Mouse (Mus musculus): ENCODE measurements around the gene Vps4a. TPM values are rescaled to one million over a fixed set of nuclear protein-coding genes. Genes with fewer than 3 reads are reported as not detected.
"Not testable (repeated sequence)": the region's sequence is repeated elsewhere in the genome, so short reads cannot be mapped to it uniquely, and the experiment has no call there.

Gene Vps4a
- polyA plus RNA-seq (2015; fragmentation: Nextera tagmentation; extraction: Ambion mirVana), result 153 and 158 TPM in 2 replicates

- H3K36me3 ChIP-seq (ENCODE audit: control insufficient read depth, insufficient read depth), result no peaks in the 10 kb centered on the region
- peak within 1 kb of the TSS; percentile 85 for H3K9ac ChIP-seq (replicated peaks; ENCODE audit: low read depth, low read length)
- no peaks in the 10 kb centered on the region for H3K27me3 ChIP-seq (replicated peaks; ENCODE audit: control insufficient read depth, insufficient read depth, low read length)
- WGBS, result 4% methylated on average over 65 of the region's 66 CpGs
- peak within 1 kb of the TSS; percentile 85 for H3K4me3 ChIP-seq (replicated peaks; ENCODE audit: low read length)
- peak within 1 kb of the TSS; percentile 62 for H3K4me2 ChIP-seq (ENCODE audit: low read length)
- H3K9me3 ChIP-seq (ENCODE audit: control insufficient read depth, low read length), result no peaks in the 10 kb centered on the region
- ATAC-seq, result peak; percentile 98
- H3K27ac ChIP-seq (ENCODE audit: low read length), result peak within 1 kb of the TSS; percentile 72
- peaks cover 18% of the 10 kb centered on the region for H3K4me1 ChIP-seq (replicated peaks; ENCODE audit: control insufficient read depth, insufficient read depth, low read length)
Measured at GRCm38 (mm10) chr8:107030650-107031576, at the start of gene Vps4a. Gene Vps4a, plus strand, starts transcription at chr8:107031222.

- Histone ChIP-seq H3K36me3 (ENCODE audit: control insufficient read depth, insufficient read depth) (no peaks in the 10 kb centered on the region), H3K4me3 (replicated peaks; ENCODE audit: low read length) (no peak overlapping the region), H3K27me3 (replicated peaks; ENCODE audit: control insufficient read depth, insufficient read depth, low read length) (peaks cover 31% of the 10 kb centered on the region), H3K4me1 (replicated peaks; ENCODE audit: control insufficient read depth, insufficient read depth, low read length) (no peaks in the 10 kb centered on the region), H3K4me2 (ENCODE audit: low read length) (peak overlapping the region; percentile 24), H3K9ac (replicated peaks; ENCODE audit: low read depth, low read length) (no peak overlapping the region), H3K27ac (ENCODE audit: low read length) (peak overlapping the region; percentile 31), H3K9me3 (ENCODE audit: control insufficient read depth, low read length) (no peaks in the 10 kb centered on the region)
- 37% methylated on average over 9 of the region's 9 CpGs for WGBS
- ATAC-seq, result peak; percentile 84; the same call in 1 of the 2 replicates
Measured at GRCm38 (mm10) chr8:106985404-106985821, 45.6 kb upstream of the Vps4a start.

- Histone ChIP-seq H3K27me3 (replicated peaks; ENCODE audit: control insufficient read depth, insufficient read depth, low read length) (peaks cover 27% of the 10 kb centered on the region), H3K27ac (ENCODE audit: low read length) (peak overlapping the region; percentile 60; the same call in 1 of the 2 replicates)
- no peak for ATAC-seq
Measured at GRCm38 (mm10) chr8:106985951-106986350, 45.1 kb upstream of the Vps4a start.

GRCm38 (mm10) chr8:106987557-106987956 lies 43.5 kb upstream of the Vps4a start:
- Histone ChIP-seq H3K27me3 (replicated peaks; ENCODE audit: control insufficient read depth, insufficient read depth, low read length) (peaks cover 19% of the 10 kb centered on the region), H3K9ac (replicated peaks; ENCODE audit: low read depth, low read length) (no peak overlapping the region), H3K36me3 (ENCODE audit: control insufficient read depth, insufficient read depth) (no peaks in the 10 kb centered on the region), H3K4me1 (replicated peaks; ENCODE audit: control insufficient read depth, insufficient read depth, low read length) (no peaks in the 10 kb centered on the region), H3K4me3 (replicated peaks; ENCODE audit: low read length) (no peak overlapping the region), H3K9me3 (ENCODE audit: control insufficient read depth, low read length) (no peaks in the 10 kb centered on the region), H3K27ac (ENCODE audit: low read length) (no peak overlapping the region), H3K4me2 (ENCODE audit: low read length) (no peak overlapping the region)
- no peak for ATAC-seq

More at GRCm38 (mm10) chr8:106985951-106986350, 45.1 kb upstream of the Vps4a start:
- no peak overlapping the region for H3K9ac ChIP-seq (replicated peaks; ENCODE audit: low read depth, low read length)
- H3K9me3 ChIP-seq (ENCODE audit: control insufficient read depth, low read length), result no peaks in the 10 kb centered on the region
- H3K4me2 ChIP-seq (ENCODE audit: low read length), result no peak overlapping the region
- H3K36me3 ChIP-seq (ENCODE audit: control insufficient read depth, insufficient read depth), result no peaks in the 10 kb centered on the region
- no peak overlapping the region for H3K4me3 ChIP-seq (replicated peaks; ENCODE audit: low read length)
- no peaks in the 10 kb centered on the region for H3K4me1 ChIP-seq (replicated peaks; ENCODE audit: control insufficient read depth, insufficient read depth, low read length)

- WGBS, result 92% methylated on average over 7 of the region's 7 CpGs
- Histone ChIP-seq H3K27me3 (replicated peaks; ENCODE audit: control insufficient read depth, insufficient read depth, low read length) (no peaks in the 10 kb centered on the region; the same call in 1 of the 2 replicates), H3K9me3 (ENCODE audit: control insufficient read depth, low read length) (no peaks in the 10 kb centered on the region), H3K4me2 (ENCODE audit: low read length) (no peak overlapping the region), H3K36me3 (ENCODE audit: control insufficient read depth, insufficient read depth) (no peaks in the 10 kb centered on the region), H3K4me1 (replicated peaks; ENCODE audit: control insufficient read depth, insufficient read depth, low read length) (no peaks in the 10 kb centered on the region), H3K9ac (replicated peaks; ENCODE audit: low read depth, low read length) (no peak overlapping the region), H3K27ac (ENCODE audit: low read length) (no peak overlapping the region), H3K4me3 (replicated peaks; ENCODE audit: low read length) (no peak overlapping the region)
- no peak for ATAC-seq
Measured at GRCm38 (mm10) chr8:106991393-106991792, 39.6 kb upstream of the Vps4a start.

- not testable (repeated sequence) for H3K36me3 ChIP-seq (ENCODE audit: control insufficient read depth, insufficient read depth); H3K27me3 ChIP-seq (replicated peaks; ENCODE audit: control insufficient read depth, insufficient read depth, low read length); H3K4me2 ChIP-seq (ENCODE audit: low read length); H3K9me3 ChIP-seq (ENCODE audit: control insufficient read depth, low read length); ATAC-seq; H3K4me3 ChIP-seq (replicated peaks; ENCODE audit: low read length); H3K27ac ChIP-seq (ENCODE audit: low read length); H3K4me1 ChIP-seq (replicated peaks; ENCODE audit: control insufficient read depth, insufficient read depth, low read length); H3K9ac ChIP-seq (replicated peaks; ENCODE audit: low read depth, low read length)
- WGBS, result 91% methylated on average over 4 of the region's 4 CpGs
Measured at GRCm38 (mm10) chr8:106996339-106996738, 34.7 kb upstream of the Vps4a start.

GRCm38 (mm10) chr8:106997416-106997815 lies 33.6 kb upstream of the Vps4a start:
- peaks cover 3% of the 10 kb centered on the region; the same call in 1 of the 2 replicates for H3K4me1 ChIP-seq (replicated peaks; ENCODE audit: control insufficient read depth, insufficient read depth, low read length)
- H3K36me3 ChIP-seq (ENCODE audit: control insufficient read depth, insufficient read depth), result no peaks in the 10 kb centered on the region
- no peak overlapping the region for H3K9ac ChIP-seq (replicated peaks; ENCODE audit: low read depth, low read length)
- ATAC-seq, result no peak
- H3K9me3 ChIP-seq (ENCODE audit: control insufficient read depth, low read length), result no peaks in the 10 kb centered on the region
- no peak overlapping the region for H3K4me3 ChIP-seq (replicated peaks; ENCODE audit: low read length)
- H3K27me3 ChIP-seq (replicated peaks; ENCODE audit: control insufficient read depth, insufficient read depth, low read length), result no peaks in the 10 kb centered on the region
- H3K4me2 ChIP-seq (ENCODE audit: low read length), result no peak overlapping the region
- 82% methylated on average over 4 of the region's 4 CpGs for WGBS
- H3K27ac ChIP-seq (ENCODE audit: low read length), result no peak overlapping the region

GRCm38 (mm10) chr8:106999068-106999467 lies 32.0 kb upstream of the Vps4a start:
- WGBS, result 63% methylated on average over 1 of the region's 1 CpGs
- H3K27ac ChIP-seq (ENCODE audit: low read length), result no peak overlapping the region
- H3K36me3 ChIP-seq (ENCODE audit: control insufficient read depth, insufficient read depth), result no peaks in the 10 kb centered on the region
- no peak overlapping the region for H3K9ac ChIP-seq (replicated peaks; ENCODE audit: low read depth, low read length)
- no peaks in the 10 kb centered on the region for H3K9me3 ChIP-seq (ENCODE audit: control insufficient read depth, low read length)
- no peak overlapping the region for H3K4me3 ChIP-seq (replicated peaks; ENCODE audit: low read length)
- H3K4me1 ChIP-seq (replicated peaks; ENCODE audit: control insufficient read depth, insufficient read depth, low read length), result peaks cover 3% of the 10 kb centered on the region; the same call in 1 of the 2 replicates
- no peaks in the 10 kb centered on the region for H3K27me3 ChIP-seq (replicated peaks; ENCODE audit: control insufficient read depth, insufficient read depth, low read length)
- no peak for ATAC-seq
- H3K4me2 ChIP-seq (ENCODE audit: low read length), result no peak overlapping the region

GRCm38 (mm10) chr8:107002532-107002931 lies 28.5 kb upstream of the Vps4a start:
- Histone ChIP-seq H3K4me2 (ENCODE audit: low read length) (no peak overlapping the region), H3K4me3 (replicated peaks; ENCODE audit: low read length) (no peak overlapping the region), H3K27me3 (replicated peaks; ENCODE audit: control insufficient read depth, insufficient read depth, low read length) (no peaks in the 10 kb centered on the region), H3K9ac (replicated peaks; ENCODE audit: low read depth, low read length) (no peak overlapping the region), H3K27ac (ENCODE audit: low read length) (no peak overlapping the region), H3K36me3 (ENCODE audit: control insufficient read depth, insufficient read depth) (no peaks in the 10 kb centered on the region), H3K4me1 (replicated peaks; ENCODE audit: control insufficient read depth, insufficient read depth, low read length) (peaks cover 3% of the 10 kb centered on the region; the same call in 1 of the 2 replicates), H3K9me3 (ENCODE audit: control insufficient read depth, low read length) (no peaks in the 10 kb centered on the region)
- ATAC-seq, result peak; percentile 72
- WGBS, result 37% methylated on average over 5 of the region's 5 CpGs

Data from forebrain, embryonic 16.5 days (tissue).